Mouse (Mus musculus) frontal cortex, postnatal 36 days (tissue): ENCODE data around the gene Slc48a1.

Source experiments
- DNase-seq, 2 experiments: peaks; one replicate each; pipeline ENCODE4 v3.0.0; 2022; ENCODE audit warnings: low spot score in 2 of 2

Gene Slc48a1

GRCm38 (mm10) chr15:97781961-97782748 lies 3.8 kb downstream of the Slc48a1 start:
- DNase-seq: peak in 1 of 2 experiments; percentile 15

- peak in 1 of 2 experiments; percentile 24 for DNase-seq
Measured at GRCm38 (mm10) chr15:97782749-97783105, 4.4 kb downstream of the Slc48a1 start.

GRCm38 (mm10) chr15:97784092-97784559 lies 5.8 kb downstream of the Slc48a1 start:
- DNase-seq: peak; percentile 82 to 84

GRCm38 (mm10) chr15:97784561-97785161 lies 6.3 kb downstream of the Slc48a1 start:
- peak; percentile 49 to 52 for DNase-seq

DNA sequence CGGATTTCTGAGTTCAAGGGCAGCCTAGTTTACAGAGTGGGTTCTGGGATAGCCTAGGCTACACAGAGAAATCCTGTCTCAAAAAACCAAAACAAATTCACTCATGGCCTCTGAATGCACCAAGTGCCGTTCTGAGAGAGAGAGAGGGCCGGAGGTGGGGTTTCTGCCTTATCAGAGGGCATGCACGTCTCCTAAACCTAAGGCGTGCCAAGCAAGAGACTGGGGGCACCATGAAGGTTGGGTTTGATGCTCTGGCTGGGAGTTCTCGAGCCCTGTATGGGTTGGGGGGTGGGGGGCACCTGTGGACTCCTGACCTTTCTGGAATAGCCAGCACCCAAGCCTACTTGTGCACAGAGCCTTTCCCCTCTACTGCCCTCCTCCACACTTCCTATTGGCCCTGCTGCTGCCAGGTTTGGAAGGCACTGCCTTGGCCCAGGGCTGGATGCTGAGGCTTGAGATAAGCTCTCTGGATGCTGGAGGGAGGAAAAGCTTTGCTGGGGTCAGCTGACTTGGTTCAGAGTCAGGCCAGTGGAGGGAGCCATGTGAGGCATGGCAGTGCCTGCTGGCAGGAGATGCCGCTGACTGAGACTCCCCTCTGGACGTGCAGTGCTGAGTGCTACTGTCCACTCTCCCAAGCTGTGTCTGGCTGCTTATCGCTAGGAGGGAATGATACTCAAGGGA lies 7.6 kb downstream of the Slc48a1 start:
- peak; percentile 36 to 40 for DNase-seq

- peak in 1 of 2 experiments; percentile 41 for DNase-seq
Measured at GRCm38 (mm10) chr15:97786412-97787112, 8.2 kb downstream of the Slc48a1 start.

DNA sequence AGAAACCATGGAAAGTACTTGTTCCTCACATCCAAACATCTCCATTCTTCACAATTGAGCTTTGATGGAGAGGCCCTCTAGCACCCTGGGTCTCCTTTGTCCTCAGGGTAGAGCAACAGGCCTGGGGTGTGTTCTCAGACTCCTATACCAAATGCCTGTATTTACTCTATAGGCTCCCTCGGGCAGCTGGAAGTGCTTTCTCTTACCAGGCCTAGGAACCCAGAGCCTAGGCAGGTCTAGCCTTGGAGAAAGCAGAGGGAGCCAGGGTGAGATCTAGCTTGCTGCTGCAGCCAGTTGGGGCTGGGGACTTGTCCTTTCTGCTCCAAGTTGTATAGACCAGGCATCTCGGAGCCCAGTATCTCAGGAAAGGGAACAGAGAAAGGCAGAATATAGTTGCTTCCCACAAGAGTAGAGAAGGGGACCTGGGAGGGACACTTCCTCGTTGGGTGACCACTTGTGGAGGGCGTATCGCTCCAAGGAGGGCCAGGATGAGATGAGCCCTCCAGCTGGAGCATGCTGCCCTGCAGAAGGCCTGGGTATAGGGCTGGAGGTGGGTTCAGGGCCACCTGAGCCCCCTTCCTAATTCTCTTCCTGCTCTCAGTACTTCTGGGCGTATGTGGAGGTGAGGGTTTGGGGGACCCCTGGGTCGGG lies 9.0 kb downstream of the Slc48a1 start:
- peak in 1 of 2 experiments; percentile 22 for DNase-seq

DNA sequence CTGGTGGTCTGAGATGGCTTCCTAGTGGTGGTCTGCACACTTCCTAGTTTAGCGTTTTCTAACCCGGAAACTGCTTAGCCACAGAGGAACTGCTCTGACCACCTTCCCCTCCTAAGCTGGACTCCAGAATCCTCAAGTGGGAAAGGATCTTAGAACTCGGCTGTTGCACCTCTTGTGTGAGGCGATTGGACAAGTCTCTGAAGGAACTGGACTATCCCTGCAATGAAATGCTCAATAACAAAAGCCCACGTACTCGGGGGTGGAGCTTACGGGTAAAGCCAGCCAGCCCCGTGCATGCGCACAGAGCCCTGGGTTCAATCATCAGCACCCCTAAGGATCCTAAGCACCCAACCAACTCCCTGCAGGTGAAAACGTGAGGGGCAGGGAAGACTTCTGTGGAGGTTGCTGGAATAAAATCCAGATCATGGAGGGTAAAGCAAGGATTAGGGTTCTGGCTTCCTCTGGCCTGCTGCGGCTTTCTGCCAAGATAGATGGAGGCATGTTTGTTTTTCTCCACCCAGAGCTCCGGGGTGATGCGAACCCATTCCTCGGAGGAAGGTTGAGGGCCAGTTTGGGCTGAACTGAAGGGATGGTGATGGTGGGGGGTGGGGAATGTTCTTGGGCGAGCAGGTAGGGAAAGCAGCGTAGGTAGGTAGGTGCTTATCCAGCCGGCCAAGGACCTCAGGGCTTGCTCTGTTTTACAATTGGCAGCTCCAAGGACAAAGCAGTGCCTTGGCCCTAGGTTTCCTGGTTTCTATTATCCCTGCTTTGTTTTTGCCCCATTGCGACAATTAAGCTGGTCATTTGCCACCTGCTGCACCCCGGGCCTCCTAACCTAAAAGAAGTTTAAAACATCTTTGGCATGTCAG lies 9.7 kb downstream of the Slc48a1 start:
- peak in 1 of 2 experiments; percentile 26 for DNase-seq

DNA sequence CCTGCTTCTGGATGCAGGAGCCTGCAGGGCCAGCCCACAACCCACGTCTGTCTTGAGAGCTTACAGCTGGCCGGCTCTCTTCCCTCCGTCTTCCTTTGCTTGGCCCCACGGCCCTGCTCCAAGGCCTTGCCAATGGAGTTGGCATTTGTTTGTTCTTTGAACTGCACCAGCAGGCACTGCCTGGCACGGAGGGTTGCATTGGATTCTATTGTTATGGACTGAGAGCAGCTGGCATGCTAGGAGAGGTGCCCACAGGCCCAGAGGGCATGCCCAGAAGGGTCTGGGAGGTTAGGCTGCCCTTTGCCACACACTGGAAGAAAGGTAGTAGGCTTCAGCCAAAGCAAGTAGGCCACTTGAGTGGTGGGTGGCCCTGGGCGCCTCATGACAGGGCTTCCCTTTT lies 10.5 kb downstream of the Slc48a1 start:
- peak; percentile 57 to 77 for DNase-seq

DNA sequence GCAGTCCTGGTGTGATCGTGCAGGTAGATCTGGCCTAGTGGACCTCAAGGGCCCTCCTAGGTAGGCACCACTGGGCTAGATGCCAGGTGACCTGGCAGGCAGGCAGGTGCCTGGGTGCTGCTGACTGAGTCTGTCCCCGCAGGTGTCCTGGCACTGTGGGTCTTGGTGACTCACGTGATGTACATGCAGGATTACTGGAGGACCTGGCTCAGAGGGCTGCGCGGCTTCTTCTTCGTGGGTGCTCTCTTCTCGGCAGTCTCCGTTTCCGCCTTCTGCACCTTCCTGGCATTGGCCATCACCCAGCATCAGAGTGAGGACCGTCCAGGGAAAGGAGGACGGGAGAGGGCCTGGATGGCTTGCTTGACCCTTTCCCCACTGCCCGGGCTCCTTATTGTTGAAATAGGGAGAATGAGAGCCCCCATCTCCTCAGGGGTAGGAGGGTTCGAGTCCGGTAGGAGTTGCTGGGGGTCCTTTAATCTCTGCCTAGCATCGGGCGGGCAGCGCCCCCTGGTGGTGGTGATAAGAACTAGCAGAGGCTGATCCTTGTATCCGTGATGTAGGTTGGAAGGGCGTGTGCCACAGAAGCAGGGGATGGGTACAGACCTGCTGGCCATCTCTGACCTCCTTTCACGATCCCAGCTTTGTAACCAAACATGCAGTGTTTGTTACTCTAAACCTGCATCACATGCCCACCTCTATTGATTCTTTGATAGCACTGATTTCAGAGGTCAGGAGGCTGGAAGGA lies 11.6 kb downstream of the Slc48a1 start:
- DNase-seq: peak in 1 of 2 experiments; percentile 51

DNA sequence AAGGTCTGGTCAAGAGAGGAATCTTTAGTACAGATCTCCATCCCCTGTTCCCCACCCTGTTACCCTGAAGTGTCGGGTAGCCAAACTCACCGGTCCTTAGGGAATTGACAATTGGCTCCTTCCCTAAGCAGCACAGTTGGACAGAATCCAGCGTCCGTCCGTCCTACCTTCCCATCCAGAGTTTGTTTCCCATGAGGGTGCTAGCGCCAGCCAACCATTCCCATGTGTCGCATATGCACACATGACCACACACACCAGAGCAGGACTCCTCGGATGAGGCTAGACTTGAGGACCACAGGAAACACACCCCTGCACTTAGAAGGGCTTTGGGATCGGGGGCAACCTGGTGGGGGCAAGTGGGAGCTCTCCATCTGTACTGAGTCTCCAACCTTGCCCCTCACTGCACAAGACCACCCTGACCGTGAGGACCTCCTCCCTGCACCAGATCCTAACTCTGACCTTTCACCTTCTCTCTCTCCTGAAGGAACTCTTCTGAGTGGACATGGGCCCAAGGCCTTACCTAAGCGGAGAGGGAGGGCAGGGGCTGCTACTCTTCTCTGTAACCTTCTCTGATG lies 12.9 kb downstream of the Slc48a1 start:
- no peak for DNase-seq

DNA sequence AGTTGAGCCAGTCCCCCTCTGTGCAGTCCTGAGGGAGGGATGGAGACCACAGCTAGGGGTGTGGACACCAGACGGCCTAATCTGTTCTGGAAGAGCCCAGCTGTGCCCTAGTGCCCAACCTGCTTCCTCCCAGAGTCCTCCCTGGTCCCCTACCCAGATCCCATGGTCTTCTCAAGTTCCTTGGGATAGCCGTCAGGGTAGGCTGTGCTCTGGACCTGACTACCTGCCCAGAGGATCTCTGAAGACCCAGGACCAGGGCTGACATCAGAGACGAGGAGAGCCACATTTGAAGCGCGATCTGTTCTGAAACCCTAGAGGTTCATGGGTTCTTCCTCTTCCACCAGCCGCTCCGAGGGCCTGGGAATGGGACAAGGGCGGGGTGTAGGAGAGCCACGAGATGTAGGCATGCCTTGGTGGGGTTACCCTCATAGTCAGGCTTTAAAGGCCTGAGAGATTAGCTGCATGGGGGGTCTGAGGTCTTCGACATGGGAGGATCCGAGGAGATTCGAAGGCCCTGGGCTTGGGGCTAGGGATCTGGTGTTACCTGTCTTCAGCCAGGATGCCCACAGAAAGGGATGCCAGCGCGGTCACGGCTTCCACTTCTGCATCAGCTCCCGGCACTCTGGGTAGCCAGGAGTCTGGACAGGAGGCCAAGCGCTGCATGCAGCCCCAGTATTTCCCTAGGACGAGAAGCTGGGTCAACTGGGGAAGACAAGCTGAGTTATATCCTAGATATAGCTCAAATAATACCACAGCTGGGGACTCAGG lies 15.2 kb downstream of the Slc48a1 start:
- DNase-seq: no peak

DNA sequence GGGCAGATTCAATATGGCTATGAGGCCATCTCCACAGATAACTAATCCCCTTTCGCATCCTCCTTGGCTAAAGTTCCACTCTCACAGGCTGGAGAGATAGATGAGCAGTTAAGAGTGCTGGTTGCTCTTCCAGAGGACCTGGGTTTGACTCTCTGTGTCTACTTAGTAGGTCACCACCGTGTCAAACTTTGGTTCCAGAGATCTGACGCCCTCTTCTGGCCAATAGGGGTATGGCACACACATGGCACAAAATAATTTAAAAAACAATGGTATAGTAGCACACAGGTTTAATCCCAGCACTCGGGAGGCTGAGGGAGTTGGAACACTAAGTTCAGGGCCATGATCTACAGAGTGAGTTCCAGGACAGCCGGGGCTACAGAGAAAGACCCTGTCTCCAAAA lies 15.9 kb downstream of the Slc48a1 start:
- DNase-seq: no peak

DNA sequence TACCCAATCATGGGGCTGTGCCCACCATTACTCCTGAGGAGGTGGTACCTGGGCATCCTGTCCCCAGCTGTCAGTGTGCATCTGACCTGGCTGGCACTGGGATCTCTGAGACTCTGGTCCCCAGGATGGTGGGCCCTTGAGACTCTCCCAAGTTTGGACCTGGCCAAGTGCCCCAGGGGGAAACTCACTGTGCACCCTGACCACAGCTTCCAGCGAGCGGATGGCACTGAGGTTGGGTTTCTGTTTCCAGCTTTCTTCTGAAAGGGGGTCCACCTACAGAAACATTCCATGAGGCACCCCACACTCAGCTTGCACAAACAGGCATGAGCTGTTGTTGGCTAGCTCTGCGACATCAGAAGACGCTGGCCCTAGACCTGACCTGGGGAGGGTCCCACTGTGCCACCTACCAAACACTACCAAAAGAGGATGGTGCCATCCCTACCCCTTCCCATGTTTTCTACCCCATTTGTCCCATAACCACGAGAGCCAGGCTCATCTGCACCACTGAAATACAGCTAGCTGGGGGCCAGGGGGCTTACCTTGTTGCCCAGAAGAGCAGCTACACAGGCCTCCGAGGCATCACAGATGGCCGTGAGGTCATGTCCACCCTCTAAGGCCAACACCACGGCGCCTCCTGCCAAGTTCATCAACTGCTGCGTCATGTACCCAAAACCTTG lies 17.4 kb downstream of the Slc48a1 start:
- no peak for DNase-seq

- no peak for DNase-seq
Measured at GRCm38 (mm10) chr15:97796674-97797310, 18.5 kb downstream of the Slc48a1 start.

GRCm38 (mm10) chr15:97798134-97798533 lies 19.8 kb downstream of the Slc48a1 start:
- DNase-seq: no peak

- DNase-seq: no peak
Measured at GRCm38 (mm10) chr15:97799446-97799845, 21.1 kb downstream of the Slc48a1 start.

GRCm38 (mm10) chr15:97800853-97801252 lies 22.5 kb downstream of the Slc48a1 start:
- no peak for DNase-seq
